Mouse (Mus musculus) kidney, adult 2 months (tissue): ENCODE data around the gene Stx16. TPM values are rescaled to one million over a fixed set of nuclear protein-coding genes. Genes with fewer than 3 reads are reported as not detected.

Experiments used
- DNase-seq: peaks from one replicate; pipeline ENCODE4 v3.0.0; 2021
- H3K27ac ChIP-seq: fragments of 200-500 bp; 2 replicates; pipeline ENCODE4 v1.5.1; 2012; ENCODE audit warnings: low read depth, low read length, control low read depth, inconsistent platforms; ENCODE audit not compliant: insufficient read depth
- H3K27me3 ChIP-seq: fragments of 200-500 bp; replicated peaks from 2 replicates; pipeline ENCODE4 v1.6.1; 2012; ENCODE audit warnings: mild to moderate bottlenecking, moderate library complexity, low read length, inconsistent platforms; ENCODE audit not compliant: control insufficient read depth, insufficient read depth
- H3K36me3 ChIP-seq: fragments of 200-500 bp; 2 replicates; pipeline ENCODE4 v1.6.1; 2012; ENCODE audit warnings: mild to moderate bottlenecking, moderate library complexity, low read length, inconsistent platforms; ENCODE audit not compliant: control insufficient read depth, insufficient read depth
- H3K4me1 ChIP-seq: fragments of 200-500 bp; 2 replicates; pipeline ENCODE4 v1.6.1; 2011; ENCODE audit warnings: low read length; ENCODE audit not compliant: control insufficient read depth, insufficient read depth
- H3K4me3 ChIP-seq: fragments of 200-500 bp; 2 replicates; pipeline ENCODE4 v1.5.1; 2011; ENCODE audit warnings: mild to moderate bottlenecking, low read depth, low read length, control low read depth; ENCODE audit not compliant: insufficient read depth
- CTCF ChIP-seq: fragments of 200-500 bp; conservative IDR thresholded peaks from 2 replicates; pipeline ENCODE4 v1.5.1; 2011; ENCODE audit warnings: low read depth, mild to moderate bottlenecking, control low read depth, low read length, moderate library complexity, mixed read lengths; ENCODE audit not compliant: insufficient read depth, insufficient read length
- POLR2A ChIP-seq: fragments of 200-500 bp; IDR thresholded peaks from one replicate; pipeline ENCODE4 v1.6.1; 2011; ENCODE audit warnings: low read depth, low read length, control low read depth
- WGBS: fragments of 180-500 bp; shearing (Covaris S2); methylation state at CpG from one replicate; pipeline ENCODE4 v1.1.7; 2018; 5-methylcytosine and 5-hydroxymethylcytosine counted together
- polyA plus RNA-seq: library from polyadenylated mRNA; depleted of rRNA; stranded (reverse); fragments of >200 nt; gene quantifications from 2 replicates; pipeline ENCODE4 v1.2.3, GENCODE M21; 2012; rRNA removed

Gene Stx16
- 24.3 and 31.9 TPM in 2 replicates for polyA plus RNA-seq

- Histone ChIP-seq H3K27ac (peak within 1 kb of the TSS; percentile 99), H3K4me3 (peak within 1 kb of the TSS; percentile 100), H3K36me3 (no peaks in the 10 kb centered on the region), H3K4me1 (peaks cover 5% of the 10 kb centered on the region; the same call in 1 of the 2 replicates), H3K27me3 (no peaks in the 10 kb centered on the region)
- peak; percentile 97 for DNase-seq
- WGBS = 1% methylated on average over 32 of the region's 32 CpGs
- TF ChIP-seq POLR2A = peak; percentile 63
- peak; percentile 53 for TF ChIP-seq CTCF
Measured at GRCm38 (mm10) chr2:174075673-174076432, at the start of gene Stx16. Stx16 (plus strand) TSS chr2:174076308.

- H3K27ac ChIP-seq = no peak overlapping the region
- no peaks in the 10 kb centered on the region for H3K4me1 ChIP-seq
- TF ChIP-seq CTCF (no peak), POLR2A (no peak)
- no peaks in the 10 kb centered on the region for H3K36me3 ChIP-seq
- no peak for DNase-seq
- H3K4me3 ChIP-seq = no peak overlapping the region
- no peaks in the 10 kb centered on the region for H3K27me3 ChIP-seq
- 89% methylated on average over 4 of the region's 4 CpGs for WGBS
Measured at GRCm38 (mm10) chr2:174026406-174026805, 49.7 kb upstream of the Stx16 start.

GRCm38 (mm10) chr2:174033257-174033800 is 42.8 kb upstream of the Stx16 start:
- WGBS = 92% methylated on average over 9 of the region's 9 CpGs
- TF ChIP-seq CTCF (no peak), POLR2A (no peak)
- no peak overlapping the region for H3K27ac ChIP-seq
- H3K4me1 ChIP-seq = no peaks in the 10 kb centered on the region
- H3K27me3 ChIP-seq = no peaks in the 10 kb centered on the region
- H3K36me3 ChIP-seq = no peaks in the 10 kb centered on the region
- DNase-seq = no peak
- H3K4me3 ChIP-seq = no peak overlapping the region

GRCm38 (mm10) chr2:174047656-174048055 is 28.5 kb upstream of the Stx16 start:
- no peaks in the 10 kb centered on the region for H3K27me3 ChIP-seq
- H3K4me1 ChIP-seq = no peaks in the 10 kb centered on the region
- DNase-seq = no peak
- 97% methylated on average over 2 of the region's 2 CpGs for WGBS
- no peak for TF ChIP-seq CTCF
- TF ChIP-seq POLR2A = no peak
- no peaks in the 10 kb centered on the region for H3K36me3 ChIP-seq
- H3K27ac ChIP-seq = no peak overlapping the region
- no peak overlapping the region for H3K4me3 ChIP-seq

- WGBS = 41% methylated on average over 4 of the region's 4 CpGs
- H3K27ac ChIP-seq = no peak overlapping the region
Measured at GRCm38 (mm10) chr2:174049481-174050338, 26.4 kb upstream of the Stx16 start.

GRCm38 (mm10) chr2:174050339-174050685 is 25.8 kb upstream of the Stx16 start:
- Histone ChIP-seq H3K27me3 (no peaks in the 10 kb centered on the region), H3K27ac (no peak overlapping the region), H3K4me1 (no peaks in the 10 kb centered on the region), H3K36me3 (no peaks in the 10 kb centered on the region), H3K4me3 (no peak overlapping the region)
- WGBS = 26% methylated on average over 3 of the region's 3 CpGs
- no peak for TF ChIP-seq CTCF
- no peak for TF ChIP-seq POLR2A
- no peak for DNase-seq

More at GRCm38 (mm10) chr2:174049481-174050338, 26.4 kb upstream of the Stx16 start:
- Histone ChIP-seq H3K27me3 (no peaks in the 10 kb centered on the region), H3K4me1 (no peaks in the 10 kb centered on the region), H3K4me3 (no peak overlapping the region), H3K36me3 (no peaks in the 10 kb centered on the region)
- no peak for TF ChIP-seq CTCF
- no peak for TF ChIP-seq POLR2A
- DNase-seq = no peak

- DNase-seq = no peak
- H3K4me3 ChIP-seq = no peak overlapping the region
- H3K27ac ChIP-seq = no peak overlapping the region
- WGBS = 38% methylated on average over 10 of the region's 10 CpGs
- no peaks in the 10 kb centered on the region for H3K27me3 ChIP-seq
- no peak for TF ChIP-seq POLR2A
- TF ChIP-seq CTCF = no peak
- no peaks in the 10 kb centered on the region for H3K36me3 ChIP-seq
- H3K4me1 ChIP-seq = no peaks in the 10 kb centered on the region
Measured at GRCm38 (mm10) chr2:174051081-174051481, 25.0 kb upstream of the Stx16 start.
